Mouse (Mus musculus) embryonic facial prominence, embryonic 15.5 days (tissue): ENCODE results near the gene Stx6. TPM values are rescaled to one million over a fixed set of nuclear protein-coding genes. Genes with fewer than 3 reads are reported as not detected.

ENCODE experiments used
- ATAC-seq: fragments of 200-750 bp; cut with Nextera tagmentation; 2 replicates; pipeline ENCODE4 v1.8.0; 2017; ENCODE audit warnings: low read depth, moderate TSS enrichment; ENCODE audit not compliant: insufficient number of reproducible peaks, low FRiP score, low TSS enrichment
- H3K27ac ChIP-seq: fragments of 300-500 bp; sonication (generic); replicated peaks from 2 replicates; pipeline ENCODE4 v1.5.1; 2015; ENCODE audit warnings: mild to moderate bottlenecking, inconsistent platforms
- H3K27me3 ChIP-seq: fragments of 300-500 bp; sonication (generic); 2 replicates; pipeline ENCODE4 v1.6.1; 2015; ENCODE audit warnings: inconsistent platforms
- H3K36me3 ChIP-seq: fragments of 300-500 bp; sonication (generic); 2 replicates; pipeline ENCODE4 v1.6.1; 2015; ENCODE audit warnings: mild to moderate bottlenecking, inconsistent platforms
- H3K4me1 ChIP-seq: fragments of 300-500 bp; sonication (generic); 2 replicates; pipeline ENCODE4 v1.6.1; 2015; ENCODE audit warnings: inconsistent platforms
- H3K4me2 ChIP-seq: fragments of 300-500 bp; sonication (generic); replicated peaks from 2 replicates; pipeline ENCODE4 v1.6.1; 2015; ENCODE audit warnings: mild to moderate bottlenecking, inconsistent platforms
- H3K4me3 ChIP-seq: fragments of 300-500 bp; sonication (generic); replicated peaks from 2 replicates; pipeline ENCODE4 v1.5.1; 2015; ENCODE audit warnings: mild to moderate bottlenecking, inconsistent platforms
- H3K9ac ChIP-seq: fragments of 300-500 bp; sonication (generic); 2 replicates; pipeline ENCODE4 v1.6.1; 2015; ENCODE audit warnings: inconsistent platforms
- H3K9me3 ChIP-seq: fragments of 300-500 bp; sonication (generic); replicated peaks from 2 replicates; pipeline ENCODE4 v1.6.1; 2016; ENCODE audit warnings: inconsistent platforms
- WGBS: fragments of 180-500 bp; shearing (Covaris S2); methylation state at CpG from one replicate; pipeline ENCODE4 v1.1.7; 2015; 5-methylcytosine and 5-hydroxymethylcytosine counted together
- polyA plus RNA-seq: library from polyadenylated mRNA; unstranded; fragments of >200 nt; fragmentation: Nextera tagmentation; extraction: Ambion mirVana; gene quantifications from 2 replicates; pipeline ENCODE4 v1.2.1, GENCODE M21; 2015

Stx6 gene
- polyA plus RNA-seq, 1 experiment from 2014 or later, result 86.5 TPM

DNA sequence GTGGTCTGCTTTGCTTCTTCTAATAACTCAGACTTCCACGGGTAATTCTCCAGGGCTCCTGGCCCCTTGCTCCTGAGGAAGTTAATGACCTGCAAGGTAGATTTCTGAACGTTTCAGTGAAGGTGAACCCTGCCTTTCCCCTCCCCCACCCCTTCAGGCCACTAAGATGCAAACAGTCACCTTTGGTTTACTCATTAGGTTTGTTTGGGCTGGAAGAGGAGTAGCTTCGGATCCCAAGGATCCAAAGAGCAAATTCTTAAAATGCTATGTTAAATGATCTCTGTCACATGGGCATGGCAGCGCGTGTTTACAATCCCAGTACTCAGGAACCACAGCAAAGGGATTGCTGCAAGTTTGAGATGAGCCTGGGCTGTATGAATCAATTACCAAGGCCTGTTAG lies 88.9 kb downstream of the Stx6 start:
- peaks cover 26% of the 10 kb centered on the region; the same call in 1 of the 2 replicates for H3K4me1 ChIP-seq
- H3K4me2 ChIP-seq, result no peak overlapping the region
- H3K9me3 ChIP-seq, result no peaks in the 10 kb centered on the region
- WGBS, result 26% methylated on average over 5 of the region's 5 CpGs
- no peak overlapping the region for H3K9ac ChIP-seq
- no peak overlapping the region for H3K4me3 ChIP-seq
- H3K36me3 ChIP-seq, result no peaks in the 10 kb centered on the region
- no peaks in the 10 kb centered on the region for H3K27me3 ChIP-seq
- no peak overlapping the region for H3K27ac ChIP-seq
- ATAC-seq, result no peak

DNA sequence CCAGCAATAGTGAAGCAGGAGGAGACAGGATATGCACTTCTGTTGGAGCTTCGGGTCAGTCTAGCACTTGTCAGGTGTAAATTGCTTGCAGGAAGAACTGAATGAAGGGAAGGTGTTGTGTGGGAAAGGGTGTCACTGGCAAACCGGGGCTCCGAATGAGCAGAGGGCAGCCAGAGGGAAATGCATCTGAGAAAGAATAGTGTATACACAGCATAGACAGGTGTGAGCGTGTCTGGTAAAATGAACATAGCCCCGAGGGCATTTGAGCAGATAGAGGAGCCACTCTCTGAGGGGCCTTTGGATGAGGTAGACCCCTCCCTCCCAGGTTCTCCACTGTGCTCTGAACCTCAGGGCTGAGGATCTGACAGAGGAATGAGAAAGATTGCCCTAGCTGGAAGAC lies 89.5 kb downstream of the Stx6 start:
- no peaks in the 10 kb centered on the region for H3K9me3 ChIP-seq
- ATAC-seq, result no peak
- H3K36me3 ChIP-seq, result no peaks in the 10 kb centered on the region
- no peak overlapping the region for H3K27ac ChIP-seq
- H3K9ac ChIP-seq, result no peak overlapping the region
- H3K4me2 ChIP-seq, result no peak overlapping the region
- 51% methylated on average over 5 of the region's 5 CpGs for WGBS
- no peaks in the 10 kb centered on the region for H3K27me3 ChIP-seq
- H3K4me3 ChIP-seq, result no peak overlapping the region
- H3K4me1 ChIP-seq, result peaks cover 28% of the 10 kb centered on the region; the same call in 1 of the 2 replicates

DNA sequence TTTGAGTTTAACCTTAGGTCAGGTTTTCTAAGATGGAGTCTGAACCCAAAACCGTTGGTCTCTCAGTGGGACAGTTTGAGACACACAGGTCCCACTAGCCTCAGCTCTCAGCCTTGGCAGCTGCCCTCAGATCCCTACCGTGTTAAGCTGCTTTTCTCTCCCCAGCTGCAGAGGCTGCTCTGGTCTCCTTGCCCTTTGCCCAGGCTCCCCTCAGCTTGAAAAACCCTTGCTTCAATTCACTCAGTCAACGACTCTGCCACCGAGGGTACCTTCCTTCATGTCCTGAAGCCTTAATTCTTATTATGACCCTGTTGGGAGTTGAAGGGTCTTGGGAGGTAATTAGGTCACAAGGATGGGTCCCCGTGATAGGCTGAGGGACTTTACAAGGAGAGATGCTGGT lies 91.4 kb downstream of the Stx6 start:
- WGBS, result 54% methylated on average over 5 of the region's 5 CpGs
- no peak overlapping the region for H3K4me2 ChIP-seq
- no peaks in the 10 kb centered on the region for H3K9me3 ChIP-seq
- no peak overlapping the region for H3K9ac ChIP-seq
- H3K4me1 ChIP-seq, result peaks cover 15% of the 10 kb centered on the region; the same call in 1 of the 2 replicates
- H3K27ac ChIP-seq, result no peak overlapping the region
- no peaks in the 10 kb centered on the region for H3K27me3 ChIP-seq
- no peaks in the 10 kb centered on the region for H3K36me3 ChIP-seq
- no peak for ATAC-seq
- H3K4me3 ChIP-seq, result no peak overlapping the region

DNA sequence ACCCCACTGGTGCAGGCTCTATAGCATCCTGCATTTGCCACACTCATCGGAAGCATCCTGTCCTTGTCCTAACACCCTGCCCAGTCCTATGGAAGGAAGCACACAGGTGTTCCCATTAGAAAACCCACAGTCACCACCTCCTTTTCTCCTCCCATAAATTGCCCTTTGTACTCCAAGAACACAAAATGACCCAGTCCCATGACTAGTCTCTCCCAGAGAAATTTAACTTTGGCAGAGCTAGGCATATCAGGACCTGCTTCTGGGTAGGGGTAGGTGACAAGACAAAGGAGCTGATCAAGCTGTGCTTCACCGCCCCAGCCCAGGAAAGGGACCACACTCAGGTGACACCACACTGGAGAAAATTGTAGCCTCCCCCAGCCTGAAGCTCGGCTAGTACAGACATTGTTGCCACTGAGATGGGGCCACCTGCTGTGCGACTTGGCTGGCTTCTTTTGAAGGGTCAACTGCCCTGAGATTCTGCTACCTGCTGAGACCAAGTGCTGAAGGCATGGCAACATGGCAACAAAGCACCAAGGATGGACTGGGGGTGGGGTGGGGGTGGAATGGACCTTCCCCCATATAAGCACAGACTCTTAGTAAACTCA lies 92.1 kb downstream of the Stx6 start:
- Histone ChIP-seq H3K4me3 (no peak overlapping the region), H3K4me2 (no peak overlapping the region), H3K9me3 (no peaks in the 10 kb centered on the region), H3K27me3 (no peaks in the 10 kb centered on the region), H3K36me3 (no peaks in the 10 kb centered on the region), H3K4me1 (peaks cover 12% of the 10 kb centered on the region; the same call in 1 of the 2 replicates), H3K27ac (no peak overlapping the region), H3K9ac (no peak overlapping the region)
- no peak for ATAC-seq
- 43% methylated on average over 4 of the region's 4 CpGs for WGBS

DNA sequence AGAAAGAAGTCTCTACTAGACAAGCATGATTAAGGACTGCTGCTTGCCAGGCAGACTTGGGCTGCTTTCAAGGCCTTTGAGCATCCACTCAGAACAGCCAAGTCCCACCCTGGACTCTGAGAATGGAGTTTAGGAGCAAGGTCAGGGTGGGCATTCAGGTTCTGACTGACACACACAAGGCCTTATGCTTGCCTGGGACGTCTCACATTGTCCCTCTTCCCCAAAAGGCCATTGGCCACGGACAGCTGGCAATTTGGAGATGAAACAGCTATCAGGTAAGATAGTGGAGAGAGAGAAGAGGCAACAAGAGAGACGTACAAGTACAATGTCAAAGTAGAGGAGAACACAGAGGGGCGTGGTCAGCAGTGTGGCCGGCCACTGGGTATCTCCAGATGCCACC lies 93.1 kb downstream of the Stx6 start:
- H3K27ac ChIP-seq, result no peak overlapping the region
- no peaks in the 10 kb centered on the region for H3K36me3 ChIP-seq
- H3K4me3 ChIP-seq, result no peak overlapping the region
- WGBS, result 75% methylated on average over 5 of the region's 5 CpGs
- H3K4me2 ChIP-seq, result no peak overlapping the region
- ATAC-seq, result no peak
- H3K4me1 ChIP-seq, result peaks cover 11% of the 10 kb centered on the region; the same call in 1 of the 2 replicates
- H3K9ac ChIP-seq, result no peak overlapping the region
- H3K9me3 ChIP-seq, result no peaks in the 10 kb centered on the region
- no peaks in the 10 kb centered on the region for H3K27me3 ChIP-seq

DNA sequence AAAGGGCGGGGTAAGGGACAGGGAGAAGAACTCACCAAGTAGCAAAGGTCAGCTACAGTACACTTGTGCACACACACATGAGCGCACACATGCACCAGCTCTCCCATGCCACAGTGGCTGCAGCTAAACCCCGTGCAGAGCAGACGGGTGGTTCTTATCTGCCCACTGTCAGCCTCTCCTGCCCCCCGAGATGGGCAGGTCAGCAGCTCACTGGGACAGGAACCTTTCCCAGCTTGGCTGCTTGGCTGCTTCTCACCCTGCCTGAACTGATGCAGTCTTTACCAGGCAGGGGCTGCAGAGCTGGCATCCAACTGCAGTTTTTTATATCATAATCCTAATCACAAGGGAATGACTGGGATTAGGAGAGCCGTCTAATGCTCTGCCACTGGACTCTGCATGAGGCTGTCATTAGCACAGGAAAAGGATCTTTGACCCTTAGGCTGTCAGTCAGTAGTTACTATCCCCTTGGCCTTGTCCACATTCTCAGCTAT lies 94.2 kb downstream of the Stx6 start:
- H3K9ac ChIP-seq, result no peak overlapping the region
- H3K27ac ChIP-seq, result no peak overlapping the region
- H3K4me2 ChIP-seq, result no peak overlapping the region
- no peak for ATAC-seq
- H3K9me3 ChIP-seq, result no peaks in the 10 kb centered on the region
- H3K4me1 ChIP-seq, result 0 out of 2 replicates have a peak, but pooled peaks cover 7% of the 10 kb centered on the region
- H3K27me3 ChIP-seq, result no peaks in the 10 kb centered on the region
- no peaks in the 10 kb centered on the region for H3K36me3 ChIP-seq
- WGBS, result 54% methylated on average over 6 of the region's 6 CpGs
- H3K4me3 ChIP-seq, result no peak overlapping the region

DNA sequence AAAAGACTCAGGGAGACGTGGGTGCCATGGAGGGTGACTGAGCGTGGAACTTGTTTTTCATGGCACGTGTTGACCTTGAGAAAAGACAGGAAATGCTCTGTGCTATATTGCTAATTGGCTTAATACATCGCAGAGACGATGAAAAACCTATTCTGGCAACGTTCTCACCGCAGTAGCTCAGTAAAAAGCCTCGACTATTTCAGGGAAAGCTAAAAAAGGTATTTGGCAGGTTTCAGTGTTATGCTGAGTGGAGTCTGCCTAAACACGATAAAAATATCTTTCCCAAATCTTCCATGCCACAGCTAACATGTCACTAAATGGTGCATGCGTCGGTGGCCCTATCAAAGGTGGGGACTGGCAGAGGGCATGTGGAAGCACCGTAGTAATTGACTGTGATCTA lies 94.6 kb downstream of the Stx6 start:
- H3K4me1 ChIP-seq, result 0 out of 2 replicates have a peak, but pooled peaks cover 3% of the 10 kb centered on the region
- no peak overlapping the region for H3K4me2 ChIP-seq
- no peak overlapping the region for H3K4me3 ChIP-seq
- ATAC-seq, result no peak
- no peaks in the 10 kb centered on the region for H3K36me3 ChIP-seq
- no peak overlapping the region for H3K27ac ChIP-seq
- H3K27me3 ChIP-seq, result no peaks in the 10 kb centered on the region
- H3K9ac ChIP-seq, result no peak overlapping the region
- WGBS, result 46% methylated on average over 12 of the region's 12 CpGs
- no peaks in the 10 kb centered on the region for H3K9me3 ChIP-seq

DNA sequence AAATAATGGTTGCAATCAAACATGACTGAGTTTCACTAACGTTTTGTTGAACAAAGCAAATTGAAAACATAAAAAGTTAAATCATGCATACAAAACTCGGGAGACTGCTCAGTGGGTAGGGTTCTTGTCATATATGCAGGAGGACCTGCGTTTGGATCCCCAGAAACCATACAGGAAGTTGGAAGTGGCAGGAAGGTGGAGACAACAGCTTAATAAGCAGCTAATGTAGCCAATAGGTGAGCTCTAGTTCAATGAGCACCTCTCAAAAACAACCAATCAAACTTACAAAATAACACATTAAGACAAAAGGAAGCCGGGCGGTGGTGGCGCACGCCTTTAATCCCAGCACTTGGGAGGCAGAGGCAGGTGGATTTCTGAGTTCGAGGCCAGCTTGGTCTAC lies 95.8 kb downstream of the Stx6 start:
- Histone ChIP-seq H3K4me2 (no peak overlapping the region), H3K4me3 (no peak overlapping the region), H3K27me3 (no peaks in the 10 kb centered on the region), H3K36me3 (no peaks in the 10 kb centered on the region), H3K9ac (no peak overlapping the region), H3K27ac (no peak overlapping the region), H3K4me1 (0 out of 2 replicates have a peak, but pooled peaks cover 3% of the 10 kb centered on the region), H3K9me3 (no peaks in the 10 kb centered on the region)
- WGBS, result 78% methylated on average over 8 of the region's 8 CpGs
- ATAC-seq, result no peak

Other genes with a start within 250 kb of the Stx6 start
- gene Ier5, start 59.1 kb upstream of the Stx6 start, polyA plus RNA-seq, result 10.4 and 10.8 TPM in 2 replicates
- gene Mr1, start 11.9 kb upstream of the Stx6 start, polyA plus RNA-seq, result 9.5 and 11.3 TPM in 2 replicates
- gene BC034090, start 85.7 kb downstream of the Stx6 start, polyA plus RNA-seq, result 6.3 and 6.5 TPM in 2 replicates